Mouse (Mus musculus): ENCODE measurements around the gene H2-DMa.
"Not testable (repeated sequence)": the region's sequence is repeated elsewhere in the genome, so short reads cannot be mapped to it uniquely, and the experiment has no call there.

H2-DMa gene

GRCm38 (mm10) chr17:34126826-34127420 lies 7.6 kb downstream of the H2-DMa start:
- DNase-seq (ENCODE audit: low spot score in 2 of 2), result no peak

GRCm38 (mm10) chr17:34127475-34127874 lies 8.1 kb downstream of the H2-DMa start:
- DNase-seq (ENCODE audit: low spot score in 2 of 2), result no peak

GRCm38 (mm10) chr17:34128264-34128937 lies 9.1 kb downstream of the H2-DMa start:
- peak in 1 of 2 experiments; percentile 59 for DNase-seq (ENCODE audit: low spot score in 2 of 2)

GRCm38 (mm10) chr17:34128944-34129791 lies 9.8 kb downstream of the H2-DMa start:
- no peak for DNase-seq (ENCODE audit: low spot score in 2 of 2)

GRCm38 (mm10) chr17:34130073-34130947 lies 11.0 kb downstream of the H2-DMa start:
- no peak for DNase-seq (ENCODE audit: low spot score in 2 of 2)

- DNase-seq (ENCODE audit: low spot score in 2 of 2), result no peak
Observed at GRCm38 (mm10) chr17:34131911-34132310, 12.6 kb downstream of the H2-DMa start.

- no peak for DNase-seq (ENCODE audit: low spot score in 2 of 2)
Observed at GRCm38 (mm10) chr17:34133289-34133688, 13.9 kb downstream of the H2-DMa start.

GRCm38 (mm10) chr17:34134451-34134850 lies 15.1 kb downstream of the H2-DMa start:
- DNase-seq (ENCODE audit: low spot score in 2 of 2), result no peak

GRCm38 (mm10) chr17:34135297-34136224 lies 16.2 kb downstream of the H2-DMa start:
- DNase-seq (ENCODE audit: low spot score in 2 of 2), result peak; percentile 96 to 97

GRCm38 (mm10) chr17:34137601-34138000 lies 18.3 kb downstream of the H2-DMa start:
- DNase-seq (ENCODE audit: low spot score in 2 of 2), result no peak

- no peak for DNase-seq (ENCODE audit: low spot score in 2 of 2)
Observed at GRCm38 (mm10) chr17:34138655-34139054, 19.3 kb downstream of the H2-DMa start.

GRCm38 (mm10) chr17:34139416-34139815 lies 20.1 kb downstream of the H2-DMa start:
- no peak for DNase-seq (ENCODE audit: low spot score in 2 of 2)

GRCm38 (mm10) chr17:34140240-34140639 lies 20.9 kb downstream of the H2-DMa start:
- DNase-seq (ENCODE audit: low spot score in 2 of 2), result no peak

GRCm38 (mm10) chr17:34141448-34141847 lies 22.1 kb downstream of the H2-DMa start:
- DNase-seq (ENCODE audit: low spot score in 2 of 2), result no peak

GRCm38 (mm10) chr17:34142456-34143010 lies 23.2 kb downstream of the H2-DMa start:
- DNase-seq (ENCODE audit: low spot score in 2 of 2), result no peak

GRCm38 (mm10) chr17:34143033-34143432 lies 23.7 kb downstream of the H2-DMa start, which contains the start of gene H2-DMb2:
TSS of gene H2-DMb2 (plus strand) at chr17:34143307.
- peak in 1 of 2 experiments; percentile 68 for DNase-seq (ENCODE audit: low spot score in 2 of 2)

GRCm38 (mm10) chr17:34143461-34143860 lies 24.1 kb downstream of the H2-DMa start:
- DNase-seq (ENCODE audit: low spot score in 2 of 2), result no peak

- not testable (repeated sequence) for DNase-seq (ENCODE audit: low spot score in 2 of 2)
Observed at GRCm38 (mm10) chr17:34144221-34144620, 24.9 kb downstream of the H2-DMa start.

- no peak for DNase-seq (ENCODE audit: low spot score in 2 of 2)
Observed at GRCm38 (mm10) chr17:34144960-34145371, 25.6 kb downstream of the H2-DMa start.

GRCm38 (mm10) chr17:34152923-34153322 lies 33.6 kb downstream of the H2-DMa start, which contains the start of gene H2-DMb1:
TSS of gene H2-DMb1 (plus strand) at chr17:34153072.
- no peak for DNase-seq (ENCODE audit: low spot score in 2 of 2)
